Mouse (Mus musculus): Measurements from ENCODE around the gene Smc3. TPM values are rescaled to one million over a fixed set of nuclear protein-coding genes. Genes with fewer than 3 reads are reported as not detected.
"Not testable (repeated sequence)": the region's sequence is repeated elsewhere in the genome, so short reads cannot be mapped to it uniquely, and the experiment has no call there.

The Smc3 gene
- polyA plus RNA-seq, 1 experiment from 2014 or later = 79.1 TPM

DNA sequence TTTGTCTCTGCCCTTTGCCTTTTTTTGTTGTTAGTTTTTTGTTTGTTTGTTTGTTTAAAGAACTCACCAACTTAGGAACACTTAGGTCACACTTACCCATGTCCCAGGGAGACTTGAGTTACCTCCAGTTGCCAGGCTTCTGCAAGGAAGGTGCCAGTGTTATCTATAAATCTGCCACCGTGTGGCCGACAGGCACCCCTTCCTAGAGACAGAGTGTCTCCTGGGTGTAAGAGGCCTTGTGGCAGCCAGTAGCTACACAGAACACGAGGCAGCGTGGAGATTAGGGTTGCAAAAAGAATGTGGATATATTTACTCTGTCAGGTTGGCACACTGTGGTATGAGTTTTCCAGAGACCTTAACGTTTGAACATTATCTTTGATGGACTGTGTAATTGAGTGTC, 47.9 kb downstream of the Smc3 start:
- Histone ChIP-seq H3K27me3 (replicated peaks; ENCODE audit: low read depth, poor library complexity, severe bottlenecking) (no peaks in the 10 kb centered on the region), H3K4me3 (no peak overlapping the region), H3K4me1 (peaks cover 18% of the 10 kb centered on the region), H3K27ac (replicated peaks) (no peak overlapping the region), H3K9me3 (no peaks in the 10 kb centered on the region), H3K36me3 (replicated peaks) (peaks cover 56% of the 10 kb centered on the region)
- no peak for DNase-seq (ENCODE audit: low spot score)
- WGBS = 61% methylated on average over 5 of the region's 5 CpGs

DNA sequence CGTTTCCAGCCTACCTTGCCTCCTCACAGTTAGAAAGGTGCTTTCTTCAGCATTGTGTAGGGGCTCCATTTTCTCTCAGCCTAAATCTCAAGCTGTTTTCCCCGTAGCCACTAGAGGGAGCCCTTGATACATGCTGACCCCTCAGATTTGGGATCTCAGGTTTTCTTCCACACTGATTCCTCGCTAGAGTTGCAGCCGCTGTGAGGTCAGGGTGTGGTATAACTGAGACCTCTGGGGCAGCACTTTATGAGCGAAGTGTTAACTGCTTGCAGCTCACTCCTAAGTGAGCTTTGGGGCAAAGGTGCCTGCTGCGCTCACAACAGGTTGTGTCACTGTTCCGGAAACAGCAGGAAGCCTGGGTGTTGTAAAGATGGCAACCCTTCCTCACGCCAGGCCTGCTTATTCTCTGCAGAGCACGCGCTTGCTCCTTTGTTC, 48.6 kb downstream of the Smc3 start:
- DNase-seq (ENCODE audit: low spot score) = peak; percentile 79
- peaks cover 22% of the 10 kb centered on the region for H3K4me1 ChIP-seq
- H3K36me3 ChIP-seq (replicated peaks) = peaks cover 49% of the 10 kb centered on the region
- H3K27me3 ChIP-seq (replicated peaks; ENCODE audit: low read depth, poor library complexity, severe bottlenecking) = no peaks in the 10 kb centered on the region
- no peaks in the 10 kb centered on the region for H3K9me3 ChIP-seq
- H3K27ac ChIP-seq (replicated peaks) = no peak overlapping the region
- WGBS = 47% methylated on average over 10 of the region's 10 CpGs
- no peak overlapping the region for H3K4me3 ChIP-seq

DNA sequence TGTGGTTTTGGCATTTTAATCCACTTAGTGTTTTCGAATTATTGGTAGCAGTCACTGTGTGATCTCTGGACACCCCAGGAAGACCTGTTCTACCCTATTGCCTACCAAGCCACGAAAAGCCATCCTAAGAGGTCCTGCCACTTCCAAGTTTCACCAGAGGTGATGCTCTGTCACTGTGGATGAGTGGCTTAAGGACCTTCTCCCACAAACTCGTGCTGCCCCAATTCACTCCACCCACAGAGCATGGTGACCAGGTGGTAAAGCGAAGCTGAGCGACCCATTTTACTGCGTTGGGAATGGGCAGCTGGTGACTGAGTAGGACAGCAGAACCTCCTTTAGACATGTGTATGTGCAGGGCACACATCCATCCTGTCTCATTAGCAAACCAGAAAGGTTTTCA, 49.2 kb downstream of the Smc3 start:
- no peaks in the 10 kb centered on the region for H3K27me3 ChIP-seq (replicated peaks; ENCODE audit: low read depth, poor library complexity, severe bottlenecking)
- no peak overlapping the region for H3K27ac ChIP-seq (replicated peaks)
- H3K4me3 ChIP-seq = no peak overlapping the region
- H3K4me1 ChIP-seq = peaks cover 27% of the 10 kb centered on the region
- 88% methylated on average over 6 of the region's 6 CpGs for WGBS
- H3K9me3 ChIP-seq = no peaks in the 10 kb centered on the region
- peaks cover 45% of the 10 kb centered on the region for H3K36me3 ChIP-seq (replicated peaks)
- no peak for DNase-seq (ENCODE audit: low spot score)

DNA sequence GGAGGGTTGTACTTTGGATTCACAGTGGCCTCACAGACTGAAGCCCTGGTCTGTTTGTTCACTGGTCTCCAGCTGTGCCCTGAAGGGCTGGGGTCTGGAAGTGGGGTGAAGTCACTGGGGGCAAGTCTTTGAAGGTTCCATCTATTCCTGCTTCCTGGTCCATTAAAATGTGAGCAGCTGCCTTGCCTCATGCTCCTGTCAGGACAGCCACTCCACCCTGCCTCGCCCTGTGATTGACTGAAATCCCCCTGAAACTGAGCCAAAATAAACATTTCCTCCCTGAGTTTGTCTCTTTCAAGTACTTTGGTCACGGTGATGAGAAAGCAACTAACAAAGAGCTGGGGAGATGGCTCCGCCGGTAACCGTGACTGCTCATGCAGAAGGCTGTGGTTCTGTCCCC, 49.6 kb downstream of the Smc3 start:
- Histone ChIP-seq H3K9me3 (no peaks in the 10 kb centered on the region), H3K27ac (replicated peaks) (no peak overlapping the region), H3K4me3 (no peak overlapping the region), H3K36me3 (replicated peaks) (peaks cover 41% of the 10 kb centered on the region), H3K4me1 (peaks cover 27% of the 10 kb centered on the region), H3K27me3 (replicated peaks; ENCODE audit: low read depth, poor library complexity, severe bottlenecking) (no peaks in the 10 kb centered on the region)
- no peak for DNase-seq (ENCODE audit: low spot score)
- 65% methylated on average over 5 of the region's 5 CpGs for WGBS

DNA sequence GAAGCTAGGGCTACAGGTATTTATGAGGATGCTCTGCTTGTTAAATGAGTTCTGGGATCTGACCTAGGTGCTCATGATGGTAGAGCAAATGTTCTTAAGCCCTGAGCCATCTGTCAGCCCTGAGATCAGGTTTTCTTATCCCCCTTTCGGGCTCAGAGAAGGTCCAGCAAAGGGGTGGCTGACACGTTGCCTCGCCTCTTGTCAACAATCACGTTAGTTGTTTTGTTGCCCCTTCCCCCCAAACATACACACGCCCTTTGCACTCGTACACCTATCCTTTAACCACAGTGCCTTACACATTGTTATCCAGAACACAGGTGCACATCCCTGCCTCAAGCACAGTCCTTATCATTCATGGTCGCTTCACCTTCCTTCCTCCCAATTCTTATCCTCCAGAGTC, 50.7 kb downstream of the Smc3 start:
- H3K27me3 ChIP-seq (replicated peaks; ENCODE audit: low read depth, poor library complexity, severe bottlenecking) = no peaks in the 10 kb centered on the region
- peaks cover 27% of the 10 kb centered on the region for H3K4me1 ChIP-seq
- no peak overlapping the region for H3K27ac ChIP-seq (replicated peaks)
- H3K36me3 ChIP-seq (replicated peaks) = peaks cover 30% of the 10 kb centered on the region
- no peaks in the 10 kb centered on the region for H3K9me3 ChIP-seq
- 83% methylated on average over 7 of the region's 7 CpGs for WGBS
- H3K4me3 ChIP-seq = no peak overlapping the region
- DNase-seq (ENCODE audit: low spot score) = no peak

DNA sequence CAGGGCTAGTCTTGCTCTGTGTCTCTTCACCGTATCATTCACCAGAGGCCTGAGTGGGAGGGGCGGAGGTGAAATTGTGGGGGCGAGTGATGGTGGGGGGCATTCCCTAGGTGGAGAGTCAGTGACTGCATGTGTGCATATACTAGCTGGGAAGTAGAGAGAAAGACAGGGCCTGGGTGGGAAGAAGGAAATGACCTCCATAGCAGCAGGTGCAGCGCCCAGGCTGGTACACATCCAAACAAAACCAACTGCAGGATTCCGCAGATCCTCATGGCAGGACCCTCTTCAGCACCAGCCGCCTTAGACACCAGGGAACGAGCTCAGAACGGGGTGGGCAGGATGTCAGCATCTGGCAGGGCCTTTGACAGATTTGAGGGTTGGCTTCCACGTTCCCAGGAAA, 52.1 kb downstream of the Smc3 start:
- Histone ChIP-seq H3K27ac (replicated peaks) (peak overlapping the region; percentile 19; the same call in 1 of the 2 replicates), H3K27me3 (replicated peaks; ENCODE audit: low read depth, poor library complexity, severe bottlenecking) (no peaks in the 10 kb centered on the region), H3K36me3 (replicated peaks) (peaks cover 16% of the 10 kb centered on the region), H3K9me3 (no peaks in the 10 kb centered on the region), H3K4me3 (no peak overlapping the region), H3K4me1 (peaks cover 27% of the 10 kb centered on the region)
- no peak for DNase-seq (ENCODE audit: low spot score)
- WGBS = 67% methylated on average over 9 of the region's 9 CpGs

DNA sequence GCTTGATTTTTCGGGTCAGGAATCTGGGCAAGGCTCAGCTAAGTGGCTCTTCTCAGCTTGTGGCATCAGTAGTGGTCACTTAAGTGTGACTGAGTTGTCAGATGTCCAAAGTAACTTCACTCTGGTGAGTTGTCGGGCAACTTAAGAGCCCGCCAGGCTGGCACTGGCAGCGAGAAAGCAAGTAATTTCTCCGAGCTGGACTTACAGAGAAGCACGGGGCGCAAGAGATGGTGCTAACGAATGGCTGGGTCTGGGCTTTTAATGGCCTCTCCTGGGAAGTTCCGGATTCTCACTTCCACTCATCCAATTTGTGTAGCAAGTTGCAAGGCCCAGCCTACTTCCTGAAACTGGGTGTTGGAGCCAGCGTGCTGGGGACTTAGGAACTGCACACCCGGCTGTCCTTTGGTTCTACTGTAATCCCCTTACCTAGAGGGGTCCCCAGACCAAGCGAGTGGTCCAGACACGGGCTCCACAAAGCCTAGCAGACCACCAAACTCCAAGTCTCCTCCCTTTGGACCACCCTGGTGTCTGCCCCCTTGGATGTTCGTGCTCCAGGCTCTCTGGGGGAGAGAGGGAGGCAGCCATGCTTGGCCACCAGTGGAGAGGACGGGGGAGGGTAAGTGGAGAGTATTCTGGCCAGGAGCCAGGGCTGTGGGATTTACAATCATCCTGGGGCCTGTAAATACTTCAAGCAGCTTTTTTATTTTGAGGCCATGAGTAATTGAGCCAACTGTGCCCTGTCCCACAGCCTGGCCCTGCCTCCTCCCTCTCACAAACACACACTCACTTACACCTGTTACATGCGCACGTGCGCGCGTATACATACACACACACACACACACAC, 53.6 kb downstream of the Smc3 start:
- no peak for DNase-seq (ENCODE audit: low spot score)
- Histone ChIP-seq H3K9me3 (no peaks in the 10 kb centered on the region), H3K36me3 (replicated peaks) (peaks cover 11% of the 10 kb centered on the region), H3K4me1 (peaks cover 24% of the 10 kb centered on the region), H3K27ac (replicated peaks) (peak overlapping the region; percentile 25; the same call in 1 of the 2 replicates), H3K4me3 (no peak overlapping the region), H3K27me3 (replicated peaks; ENCODE audit: low read depth, poor library complexity, severe bottlenecking) (no peaks in the 10 kb centered on the region)
- 70% methylated on average over 20 of the region's 20 CpGs for WGBS

DNA sequence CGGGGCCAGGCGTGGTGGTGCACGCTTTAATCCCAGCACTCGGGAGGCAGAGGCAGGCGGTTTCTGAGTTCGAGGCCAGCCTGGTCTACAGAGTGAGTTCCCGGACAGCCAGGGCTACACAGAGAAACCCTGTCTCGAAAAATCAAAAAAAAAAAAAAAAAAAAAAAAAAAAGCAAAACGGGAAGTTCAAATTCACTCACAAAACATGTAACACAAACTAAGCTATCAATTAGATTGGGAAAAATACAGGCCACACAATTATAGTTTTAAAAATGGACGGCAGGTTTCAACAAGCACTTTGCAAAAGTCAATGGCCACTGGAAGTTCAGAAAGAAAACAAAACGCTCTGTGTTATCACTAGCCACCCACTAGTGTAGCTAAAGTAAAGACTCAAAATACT, 56.2 kb downstream of the Smc3 start:
- DNase-seq (ENCODE audit: low spot score); H3K9me3 ChIP-seq; H3K27me3 ChIP-seq (replicated peaks; ENCODE audit: low read depth, poor library complexity, severe bottlenecking); H3K4me3 ChIP-seq; H3K36me3 ChIP-seq (replicated peaks); H3K27ac ChIP-seq (replicated peaks): not testable (repeated sequence)
- peaks cover 19% of the 10 kb centered on the region for H3K4me1 ChIP-seq
- 89% methylated on average over 11 of the region's 11 CpGs for WGBS

DNA sequence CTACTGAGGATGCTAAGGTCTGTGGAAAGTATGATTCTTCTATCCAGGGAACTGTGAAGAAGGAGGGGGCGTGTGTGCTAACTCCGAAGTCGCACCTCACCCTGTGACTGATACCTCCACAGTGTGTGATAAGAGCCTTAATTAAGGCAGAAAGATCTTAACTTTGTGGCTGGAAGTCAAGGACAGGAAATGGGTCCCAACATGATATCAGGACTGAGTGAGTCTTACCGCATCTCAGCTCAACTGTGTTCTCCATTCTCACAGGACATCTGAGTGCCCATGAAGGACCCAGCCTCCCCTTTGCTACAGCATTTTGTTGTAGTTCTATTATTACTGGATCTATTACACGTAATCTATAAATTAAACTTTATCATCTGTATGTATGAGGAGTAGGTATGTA, 57.2 kb downstream of the Smc3 start:
- H3K9me3 ChIP-seq = no peaks in the 10 kb centered on the region
- WGBS = 81% methylated on average over 5 of the region's 5 CpGs
- H3K4me3 ChIP-seq = no peak overlapping the region
- no peak for DNase-seq (ENCODE audit: low spot score)
- H3K27ac ChIP-seq (replicated peaks) = no peak overlapping the region
- H3K27me3 ChIP-seq (replicated peaks; ENCODE audit: low read depth, poor library complexity, severe bottlenecking) = no peaks in the 10 kb centered on the region
- H3K36me3 ChIP-seq (replicated peaks) = no peaks in the 10 kb centered on the region
- peaks cover 19% of the 10 kb centered on the region for H3K4me1 ChIP-seq

DNA sequence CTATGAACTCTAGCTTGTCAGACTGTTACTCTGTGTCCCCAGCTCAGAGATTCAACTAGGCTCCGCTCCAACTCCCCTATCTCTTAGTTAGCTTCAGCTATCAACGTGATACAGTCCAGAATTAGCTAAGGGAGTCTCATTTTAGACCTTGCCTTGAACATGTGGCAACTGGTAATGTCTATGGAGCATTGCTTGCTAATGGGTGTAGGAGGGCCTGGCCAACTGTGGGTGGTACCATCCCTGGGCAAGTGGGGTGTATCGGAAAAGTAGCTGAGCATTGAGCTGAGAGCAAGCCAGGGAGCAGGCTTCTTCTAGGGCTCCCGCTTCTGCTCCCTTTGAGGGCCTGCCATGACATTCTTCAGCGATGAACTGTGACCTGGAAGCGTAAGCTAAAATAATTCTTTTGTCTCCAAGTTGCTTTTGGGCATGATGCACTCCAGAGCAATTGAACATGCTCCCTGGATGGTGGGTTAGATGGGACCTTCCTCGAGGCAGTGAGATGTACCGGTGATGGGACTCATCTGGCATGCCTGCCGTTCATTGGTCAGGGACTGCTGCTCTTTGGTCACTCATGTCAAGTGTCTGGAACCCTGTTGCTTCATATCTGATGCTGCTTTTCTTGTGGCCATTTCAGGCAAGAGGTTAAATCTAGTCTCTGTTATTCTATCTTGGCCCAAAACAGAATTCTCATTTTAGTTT, 60.7 kb downstream of the Smc3 start:
- H3K4me1 ChIP-seq = peaks cover 7% of the 10 kb centered on the region
- 78% methylated on average over 9 of the region's 9 CpGs for WGBS
- DNase-seq (ENCODE audit: low spot score) = no peak
- no peaks in the 10 kb centered on the region for H3K27me3 ChIP-seq (replicated peaks; ENCODE audit: low read depth, poor library complexity, severe bottlenecking)
- no peak overlapping the region for H3K4me3 ChIP-seq
- no peaks in the 10 kb centered on the region for H3K9me3 ChIP-seq
- no peak overlapping the region for H3K27ac ChIP-seq (replicated peaks)
- no peaks in the 10 kb centered on the region for H3K36me3 ChIP-seq (replicated peaks)

DNA sequence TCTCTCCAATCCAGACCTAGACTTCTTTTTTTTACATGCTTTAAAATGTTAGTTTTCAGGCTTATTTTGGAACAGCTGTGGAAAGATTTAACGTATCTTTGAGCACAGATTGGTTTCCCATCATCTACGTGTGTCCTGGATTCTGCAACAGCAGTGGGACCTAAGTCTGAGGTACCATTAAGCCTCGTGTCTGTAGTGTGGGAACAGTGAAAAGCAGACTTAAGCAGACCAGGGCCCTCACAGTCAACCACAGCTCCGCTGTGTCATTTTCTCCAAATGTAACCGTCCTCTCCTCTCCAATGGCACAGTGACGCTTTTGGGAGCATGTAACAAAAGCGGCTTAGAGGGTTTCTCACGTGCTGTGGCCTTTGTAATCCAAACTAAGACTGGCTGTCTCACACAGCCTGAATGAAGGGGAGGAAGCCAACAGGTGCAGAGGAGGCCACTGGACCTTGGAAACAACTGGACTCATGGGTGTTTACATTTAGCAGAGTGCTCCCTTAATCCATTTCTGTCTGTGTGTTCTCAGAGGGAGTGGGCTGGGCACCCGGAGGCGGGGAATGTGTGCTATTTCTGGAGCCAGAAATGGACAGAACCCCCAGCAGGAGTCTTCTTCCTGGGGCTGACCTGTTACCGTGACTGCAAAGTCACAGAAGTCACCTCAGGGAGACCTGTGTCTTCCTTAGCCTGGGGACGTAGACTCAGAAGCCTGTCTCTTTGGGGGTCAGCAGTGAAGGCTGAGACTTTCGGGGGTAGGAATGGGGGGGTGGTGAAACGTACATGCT, 61.9 kb downstream of the Smc3 start:
- H3K4me3 ChIP-seq = no peak overlapping the region
- H3K27me3 ChIP-seq (replicated peaks; ENCODE audit: low read depth, poor library complexity, severe bottlenecking) = no peaks in the 10 kb centered on the region
- WGBS = 44% methylated on average over 14 of the region's 14 CpGs
- H3K27ac ChIP-seq (replicated peaks) = no peak overlapping the region
- no peaks in the 10 kb centered on the region for H3K9me3 ChIP-seq
- peaks cover 11% of the 10 kb centered on the region for H3K4me1 ChIP-seq
- H3K36me3 ChIP-seq (replicated peaks) = no peaks in the 10 kb centered on the region
- no peak for DNase-seq (ENCODE audit: low spot score)

DNA sequence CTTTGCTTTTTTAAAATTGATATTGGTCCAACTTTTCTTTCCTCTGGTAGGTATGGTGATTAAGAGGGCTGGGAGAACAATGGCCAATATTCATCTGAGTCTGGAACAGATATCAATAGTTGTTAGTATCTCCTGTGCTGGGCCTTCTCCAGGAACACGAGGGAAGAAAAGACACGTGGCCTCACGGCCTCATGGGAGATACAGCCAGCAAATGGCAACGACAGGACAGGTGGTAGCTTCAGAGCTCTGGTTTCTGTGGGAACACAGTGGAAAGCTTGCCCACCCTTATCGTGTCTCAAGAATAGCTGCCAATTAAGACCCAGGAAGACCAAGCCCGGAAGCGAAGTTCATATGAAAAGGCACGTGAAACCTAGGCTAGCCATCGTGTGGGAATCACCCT, 64.6 kb downstream of the Smc3 start:
- no peaks in the 10 kb centered on the region for H3K9me3 ChIP-seq
- H3K36me3 ChIP-seq (replicated peaks) = no peaks in the 10 kb centered on the region
- H3K4me1 ChIP-seq = peaks cover 12% of the 10 kb centered on the region
- WGBS = 93% methylated on average over 9 of the region's 9 CpGs
- H3K4me3 ChIP-seq = no peak overlapping the region
- no peak for DNase-seq (ENCODE audit: low spot score)
- H3K27ac ChIP-seq (replicated peaks) = no peak overlapping the region
- H3K27me3 ChIP-seq (replicated peaks; ENCODE audit: low read depth, poor library complexity, severe bottlenecking) = 0 out of 2 replicates have a peak, but pooled peaks cover 4% of the 10 kb centered on the region

All from embryonic facial prominence, embryonic 10.5 days (tissue).